Mouse (Mus musculus): ENCODE data around the gene Rpf2.
A peak's percentile ranks its signal among the peaks of the same experiment; 100 is the strongest.

Gene Rpf2

DNA sequence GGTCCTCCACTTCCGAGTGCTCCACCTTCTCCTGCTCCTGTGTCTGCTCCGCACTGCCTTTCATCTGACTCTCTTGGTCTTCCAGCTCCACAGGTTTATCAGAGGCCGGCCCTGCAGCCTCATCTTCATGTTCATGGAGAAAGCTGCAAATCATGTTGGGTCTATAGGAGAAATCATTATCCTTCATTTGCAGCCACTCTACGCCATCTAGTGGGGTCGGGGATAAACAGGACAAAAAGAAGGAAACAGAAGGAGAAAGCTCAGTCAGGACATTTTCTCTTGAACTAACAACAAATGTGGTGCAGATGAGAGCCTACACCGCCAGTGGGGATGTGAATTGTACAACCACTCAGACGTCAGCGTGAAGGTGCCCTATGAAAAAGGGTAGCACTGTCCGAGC lies 2.8 kb upstream of the Rpf2 start:
- no peak for DNase-seq (ENCODE audit: low read depth, low spot score)

DNA sequence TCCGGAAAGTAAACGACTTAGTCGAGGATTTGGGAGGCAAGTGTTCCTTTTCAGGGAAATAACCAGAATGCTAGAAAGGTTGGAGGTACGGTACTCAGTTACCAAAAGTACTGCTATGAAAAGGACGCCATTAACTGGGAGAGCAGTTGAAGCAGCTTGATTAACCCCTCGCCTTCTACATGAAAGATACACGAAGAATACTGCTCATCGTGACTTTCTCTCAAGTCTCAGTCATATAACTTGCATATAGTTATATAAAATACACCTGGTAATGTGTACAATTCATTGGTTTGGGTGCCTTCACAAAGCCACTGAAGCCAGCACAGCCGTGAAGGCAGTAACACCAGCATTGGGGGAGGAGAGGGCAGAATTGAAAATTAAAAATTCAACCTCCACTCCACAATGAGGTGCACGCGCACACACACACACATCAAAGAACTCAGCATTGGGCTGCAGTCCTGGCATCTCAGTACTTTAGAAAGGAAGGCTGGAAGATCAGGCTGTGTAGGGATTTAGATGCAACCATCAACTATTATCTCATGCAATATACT lies 405 bp upstream of the Rpf2 start:
- no peak for DNase-seq (ENCODE audit: low read depth, low spot score)

DNA sequence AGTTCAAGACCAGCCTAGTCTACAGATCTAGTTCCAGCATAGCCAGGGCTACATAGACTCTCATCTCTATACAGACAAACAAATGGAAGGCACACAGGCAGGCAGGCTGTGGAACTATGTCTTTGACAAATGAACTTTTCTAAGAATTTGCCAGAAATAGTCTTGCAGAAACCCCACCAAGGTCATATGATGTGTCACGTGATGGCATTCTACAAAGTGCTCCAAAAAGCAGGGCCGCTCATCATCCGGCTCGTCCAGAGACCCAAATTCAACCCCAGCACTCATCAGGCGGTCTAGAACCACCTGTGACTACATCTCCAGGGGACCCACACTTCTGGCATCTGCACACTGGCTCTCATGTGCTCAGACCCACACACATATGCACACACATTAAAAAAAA lies 9.0 kb downstream of the Rpf2 start:
- no peak for DNase-seq (ENCODE audit: low read depth, low spot score)

DNA sequence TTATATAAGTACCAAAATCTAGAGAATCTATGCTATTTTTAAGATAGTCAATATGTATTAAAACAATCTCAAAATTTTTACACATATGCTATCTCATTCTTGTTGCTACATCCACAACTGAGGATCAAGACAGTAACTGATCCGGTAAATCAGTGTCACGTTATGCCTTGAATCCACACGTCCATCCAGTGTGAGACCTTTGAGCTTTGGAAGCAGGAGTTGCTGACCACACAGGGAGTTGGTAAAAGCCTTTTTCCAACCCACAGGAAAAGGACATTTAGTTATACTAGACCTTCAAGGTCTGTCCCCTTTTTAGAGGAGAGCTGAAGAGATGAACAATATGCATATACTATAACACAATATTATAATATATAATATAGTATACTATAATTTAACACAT lies 13.6 kb downstream of the Rpf2 start:
- no peak for DNase-seq (ENCODE audit: low read depth, low spot score)

DNA sequence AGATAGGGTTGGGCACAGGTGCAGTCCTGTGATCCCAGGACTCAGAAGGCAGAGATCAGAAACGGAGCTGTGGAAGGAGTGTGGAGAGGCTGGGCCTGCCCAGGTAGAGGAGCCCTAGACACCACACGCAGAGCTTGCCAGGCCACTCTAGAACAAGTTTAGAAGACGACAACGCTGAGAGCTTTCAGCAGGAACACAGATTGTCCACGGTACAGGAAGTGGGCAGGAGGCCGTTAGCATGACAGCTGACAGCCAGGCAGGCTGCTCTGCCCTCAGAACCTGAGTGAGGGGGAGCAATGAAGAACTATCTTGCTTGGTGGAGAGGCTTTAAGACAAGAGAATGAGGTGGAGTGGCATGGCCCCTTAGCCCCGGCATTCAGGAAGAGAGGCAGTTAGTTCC lies 14.4 kb downstream of the Rpf2 start:
- no peak for DNase-seq (ENCODE audit: low read depth, low spot score)

DNA sequence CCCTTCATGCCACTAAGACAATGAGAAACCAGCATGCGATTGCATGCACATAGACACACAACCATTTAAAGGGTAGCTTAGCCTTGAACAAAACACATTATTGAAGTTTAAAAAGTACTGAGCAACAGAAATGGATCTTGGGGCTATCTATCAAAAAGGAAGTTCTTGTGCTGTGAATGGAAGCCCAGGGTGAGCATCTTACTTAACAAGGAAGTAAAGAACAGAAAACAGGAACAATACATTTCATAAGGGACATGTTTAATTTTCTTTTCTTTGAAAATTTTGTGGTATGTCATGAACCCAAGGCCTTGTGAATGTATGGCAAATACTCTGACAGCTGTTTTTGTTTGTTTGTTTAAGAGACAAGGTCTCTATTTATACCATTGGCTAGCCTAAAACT lies 17.1 kb downstream of the Rpf2 start:
- no peak for DNase-seq (ENCODE audit: low read depth, low spot score)

DNA sequence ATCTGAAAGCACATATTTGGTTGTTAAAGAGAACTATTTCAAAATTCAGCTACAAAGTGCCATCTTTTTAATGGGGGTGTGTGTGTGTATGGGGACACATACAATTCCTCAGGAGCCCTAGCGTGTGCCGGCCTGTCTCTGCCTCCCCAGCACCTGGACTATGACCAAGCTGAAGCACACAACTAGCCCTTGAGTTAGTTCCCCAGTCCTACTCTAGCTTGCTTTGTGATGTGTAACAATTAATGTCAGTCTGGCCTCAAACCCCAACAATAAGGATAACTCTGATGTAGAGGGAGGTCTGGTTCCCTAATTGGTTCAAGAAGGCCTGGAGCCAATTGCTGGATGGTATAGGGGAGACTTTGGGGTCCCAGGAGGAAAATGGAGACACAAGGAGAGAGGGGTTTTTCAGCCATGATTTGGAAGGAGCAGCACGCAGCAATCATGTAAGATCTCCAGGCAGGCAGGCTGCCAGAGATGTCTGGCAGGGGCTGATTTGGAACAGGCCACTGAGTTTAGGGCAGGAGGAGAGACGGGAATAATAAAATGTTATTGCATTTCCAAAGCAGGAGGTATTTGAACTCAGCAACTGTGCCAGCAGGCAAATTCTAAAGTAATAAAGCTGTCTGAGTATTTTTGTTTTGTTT lies 19.1 kb downstream of the Rpf2 start:
- no peak for DNase-seq (ENCODE audit: low read depth, low spot score)

DNA sequence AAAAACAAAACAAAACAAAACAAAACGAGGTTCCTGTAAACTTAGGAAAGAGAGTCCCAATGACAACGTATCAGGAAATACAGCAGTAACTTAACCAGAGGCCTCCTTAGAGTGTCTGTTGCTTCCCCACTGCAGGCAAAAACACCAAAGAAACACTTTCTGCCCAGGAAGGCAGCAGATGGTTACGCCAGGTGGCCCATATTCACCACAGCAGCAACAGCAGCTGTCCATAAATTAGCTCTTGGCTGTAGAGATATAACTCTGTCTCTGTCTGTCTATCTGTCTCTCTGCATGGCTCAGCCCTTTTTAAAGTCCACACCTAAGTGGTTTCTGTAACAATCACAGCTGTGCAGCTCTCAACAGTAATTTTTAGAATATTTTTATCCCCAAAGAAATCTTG lies 28.0 kb downstream of the Rpf2 start:
- no peak for DNase-seq (ENCODE audit: low read depth, low spot score)

DNA sequence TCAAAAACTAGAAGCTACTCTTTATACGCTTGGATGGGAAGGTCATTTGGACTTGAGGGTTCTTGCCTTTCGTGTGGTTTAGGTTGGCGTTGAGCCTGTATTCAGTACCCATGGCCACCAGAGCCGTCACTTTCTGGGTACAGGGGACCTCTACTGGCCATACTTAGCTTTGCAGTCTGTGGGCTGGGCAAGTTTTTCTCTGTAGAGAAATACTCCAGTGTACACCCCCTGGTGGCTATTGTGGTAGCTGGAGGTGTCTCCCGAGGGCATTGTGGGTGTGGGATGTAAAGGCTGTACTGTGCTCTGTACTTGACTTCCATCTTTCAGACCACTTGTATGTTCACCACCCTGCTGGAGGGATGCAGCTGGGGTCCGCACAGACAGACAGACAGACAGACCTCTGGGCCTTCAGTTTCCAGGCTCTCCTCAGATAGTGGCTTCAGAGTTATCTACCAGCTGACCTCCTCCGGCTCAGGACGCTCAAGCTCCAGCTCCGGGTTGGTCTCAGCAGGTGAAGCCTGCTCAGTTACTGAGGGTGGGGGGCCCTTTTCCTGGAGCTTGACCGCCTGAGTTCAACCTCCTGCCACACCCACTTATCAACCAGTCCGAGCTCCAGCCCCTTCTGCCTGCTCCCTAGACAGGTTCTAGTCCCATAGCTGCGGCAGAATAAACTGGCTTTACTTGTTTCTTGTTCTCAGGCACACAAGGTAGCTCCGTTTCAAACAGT lies 34.2 kb downstream of the Rpf2 start:
- peak; percentile 71 for DNase-seq (ENCODE audit: low read depth, low spot score)

DNA sequence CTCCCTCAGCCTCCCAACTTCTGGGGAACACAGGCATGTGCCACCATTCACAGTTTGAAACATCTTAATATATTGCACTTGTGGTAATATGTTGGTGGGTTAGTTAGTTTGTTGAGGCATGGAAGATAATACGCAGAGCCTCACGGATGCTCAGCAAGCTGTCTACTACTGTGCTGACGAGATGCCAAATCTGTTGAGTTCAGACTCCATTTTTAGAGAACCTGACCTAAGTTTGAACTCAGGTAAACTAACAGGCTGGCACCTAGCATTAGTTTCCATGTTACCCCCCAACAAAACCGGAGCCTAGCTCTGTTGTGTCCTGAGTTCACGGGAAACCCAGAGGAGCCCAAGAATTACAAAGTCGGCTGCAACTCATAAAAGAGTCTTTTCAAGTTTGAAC lies 51.8 kb downstream of the Rpf2 start:
- DNase-seq (ENCODE audit: low read depth, low spot score), result no peak

DNA sequence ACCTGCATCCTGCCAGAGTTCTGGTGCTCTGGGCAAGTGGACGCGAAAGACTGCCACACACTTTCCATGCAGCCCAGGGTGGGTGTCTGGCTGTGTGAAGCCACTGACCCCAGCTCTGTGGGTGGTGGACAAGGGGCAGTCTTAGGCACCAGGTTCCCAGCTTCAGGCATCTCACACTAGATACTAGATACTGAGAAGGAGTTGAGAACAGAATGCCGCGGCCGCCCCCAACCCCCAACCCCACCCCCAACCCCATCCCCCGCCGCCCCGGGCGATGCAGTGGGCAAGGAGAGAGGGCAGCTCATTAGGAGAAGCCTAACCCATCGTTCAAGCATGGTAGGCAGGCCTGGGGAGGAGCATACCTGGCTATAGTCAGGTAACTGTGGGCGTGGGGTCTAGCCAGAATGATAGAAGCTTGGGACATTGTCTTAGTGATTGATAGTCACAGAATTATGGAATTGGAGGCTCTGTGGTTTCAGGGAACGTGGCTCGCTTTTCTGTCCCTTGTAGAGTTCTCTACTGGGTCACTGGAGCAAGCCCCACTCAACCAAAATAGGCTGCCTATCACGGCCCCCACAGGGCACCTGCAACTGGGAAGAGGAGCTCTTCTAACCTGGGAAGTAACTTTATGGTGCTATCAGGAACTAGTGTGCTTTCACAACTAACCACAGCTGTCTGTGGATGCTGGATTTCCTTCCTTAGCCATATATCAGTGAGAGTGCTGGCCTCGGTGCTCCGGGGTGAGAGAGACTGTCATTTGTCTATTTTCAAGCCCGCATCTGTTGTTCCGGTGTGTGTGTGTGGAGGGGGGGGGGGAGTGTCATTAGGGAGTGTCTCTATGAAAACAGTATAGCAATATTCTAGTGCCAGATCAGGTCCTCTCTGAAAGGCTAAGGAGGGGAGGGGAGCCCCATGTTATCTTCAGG lies 54.6 kb downstream of the Rpf2 start:
- DNase-seq (ENCODE audit: low read depth, low spot score), result no peak

DNA sequence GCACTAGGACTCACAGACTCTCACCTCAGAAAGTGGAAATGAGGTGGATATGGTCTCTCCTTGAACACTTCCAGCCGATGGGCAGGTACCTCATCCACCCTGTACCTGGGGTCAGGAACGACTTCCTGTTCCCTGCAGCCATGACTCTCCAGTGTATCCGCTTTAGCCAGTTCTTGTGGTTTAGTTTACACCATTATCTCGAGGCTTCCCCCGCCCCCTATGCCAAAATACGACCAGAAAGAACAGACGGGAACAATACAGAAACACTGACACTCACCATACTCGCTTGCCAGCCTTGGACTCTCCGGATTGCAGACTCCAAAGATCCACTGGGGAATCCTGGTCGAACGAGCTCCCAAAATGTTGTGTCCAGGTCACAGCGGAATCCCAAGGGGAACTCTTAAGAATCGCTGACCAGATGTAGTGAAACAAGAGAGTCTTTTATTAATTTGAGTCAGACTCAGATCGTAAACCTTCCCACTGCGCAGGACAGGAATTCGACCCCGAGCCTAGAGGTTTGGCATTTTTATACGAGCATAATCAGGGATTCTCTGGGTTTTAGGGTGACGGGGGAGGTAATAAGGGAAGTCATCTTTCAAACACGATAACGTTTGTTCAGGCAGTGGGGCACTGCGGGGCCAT lies 55.4 kb downstream of the Rpf2 start:
- no peak for DNase-seq (ENCODE audit: low read depth, low spot score)

DNA sequence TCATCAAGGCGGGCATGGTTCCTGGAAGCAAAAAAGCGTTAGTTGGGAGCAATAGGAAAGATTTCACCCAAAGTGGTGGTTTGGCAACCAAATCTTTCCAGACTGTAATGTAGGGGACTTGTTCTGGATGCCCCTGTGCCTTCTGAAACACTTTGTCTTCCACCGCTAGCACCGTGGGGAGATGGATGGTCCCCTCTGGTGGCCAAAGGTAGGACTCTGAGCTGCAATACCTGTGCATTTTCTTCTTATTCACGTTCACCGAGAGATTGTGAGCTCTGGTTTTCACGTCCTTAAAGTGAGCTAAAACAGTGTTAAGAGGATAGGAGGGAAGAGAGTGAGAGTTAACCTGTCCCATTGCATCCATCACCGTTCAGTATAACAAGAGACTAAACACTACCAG lies 56.0 kb downstream of the Rpf2 start:
- no peak for DNase-seq (ENCODE audit: low read depth, low spot score)

DNA sequence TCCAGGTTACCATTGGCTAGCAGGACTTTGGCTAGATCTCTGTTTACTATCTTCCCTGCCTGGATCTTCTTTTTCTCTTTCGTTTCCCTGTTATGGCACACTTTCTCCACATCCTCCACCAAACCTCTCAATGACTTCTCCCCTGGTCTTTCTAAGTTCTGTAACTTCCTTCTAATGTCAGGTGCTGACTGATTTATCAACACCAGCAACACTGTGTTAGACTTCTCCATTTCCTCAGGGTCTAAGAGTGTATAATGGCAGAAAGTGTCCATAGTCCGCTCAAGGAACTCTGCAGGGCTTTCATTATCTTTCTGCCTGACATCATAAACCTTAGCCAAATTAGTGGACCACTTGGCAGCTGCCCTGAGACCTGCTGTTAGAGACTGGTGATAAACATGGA lies 57.1 kb downstream of the Rpf2 start:
- DNase-seq (ENCODE audit: low read depth, low spot score), result no peak

DNA sequence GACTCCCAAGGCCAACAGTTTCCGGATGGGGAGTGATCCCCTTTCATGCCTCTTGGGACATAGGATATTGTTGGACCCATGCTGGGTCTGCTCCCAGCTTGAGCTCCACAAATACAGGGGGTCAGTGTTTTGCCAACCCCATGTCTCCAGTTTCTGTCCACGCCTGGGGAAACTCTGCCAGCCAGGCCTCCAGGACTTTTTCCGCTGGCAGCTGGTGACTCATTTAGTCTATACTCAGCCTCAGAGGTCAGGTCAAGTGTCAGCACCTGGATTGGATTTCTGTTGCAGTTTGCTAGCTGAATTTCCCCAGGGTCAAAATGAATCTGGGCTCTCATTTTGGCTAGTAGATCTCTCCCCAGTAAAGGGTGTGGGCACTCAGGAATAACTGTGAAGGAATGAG lies 58.0 kb downstream of the Rpf2 start:
- DNase-seq (ENCODE audit: low read depth, low spot score), result no peak

DNA sequence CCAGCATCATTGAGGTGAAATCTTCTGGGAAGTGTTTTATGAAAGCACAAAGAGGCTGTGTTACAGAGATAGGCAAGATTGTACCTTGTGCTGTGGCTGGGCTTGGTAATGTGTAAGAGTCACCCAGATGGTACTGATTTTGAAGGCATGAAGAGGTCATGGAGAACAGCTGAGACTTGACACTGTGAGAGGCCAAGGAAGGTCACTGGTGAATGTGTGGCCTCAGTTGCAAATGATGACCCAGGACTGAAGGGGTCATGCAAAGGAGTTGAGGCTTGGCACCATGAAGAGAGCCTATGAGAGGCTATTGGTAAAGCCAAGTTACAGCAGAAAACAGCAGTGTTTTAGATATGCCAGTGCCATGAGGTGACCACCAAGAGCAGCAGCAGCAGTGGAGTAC lies 60.9 kb downstream of the Rpf2 start:
- DNase-seq (ENCODE audit: low read depth, low spot score), result no peak

DNA sequence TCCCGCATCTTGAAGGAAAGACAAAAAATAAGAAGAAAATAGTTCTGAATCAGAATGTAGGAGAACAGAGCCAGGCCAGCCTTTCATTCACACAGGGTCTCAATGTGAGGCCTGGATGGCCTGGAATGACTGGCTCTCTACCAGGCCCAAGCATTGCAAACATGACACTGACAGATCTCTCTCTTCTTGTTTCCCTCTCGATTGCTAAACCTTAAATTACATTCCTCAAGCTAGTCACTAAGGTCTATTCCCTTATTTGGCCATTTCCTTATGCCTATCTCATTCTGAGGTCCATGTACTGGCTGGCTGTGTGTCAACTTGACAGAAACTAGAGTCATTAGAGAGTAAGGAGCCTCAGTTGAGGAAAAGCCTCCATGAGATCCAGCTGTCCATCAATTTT lies 66.8 kb downstream of the Rpf2 start:
- no peak for DNase-seq (ENCODE audit: low read depth, low spot score)

DNA sequence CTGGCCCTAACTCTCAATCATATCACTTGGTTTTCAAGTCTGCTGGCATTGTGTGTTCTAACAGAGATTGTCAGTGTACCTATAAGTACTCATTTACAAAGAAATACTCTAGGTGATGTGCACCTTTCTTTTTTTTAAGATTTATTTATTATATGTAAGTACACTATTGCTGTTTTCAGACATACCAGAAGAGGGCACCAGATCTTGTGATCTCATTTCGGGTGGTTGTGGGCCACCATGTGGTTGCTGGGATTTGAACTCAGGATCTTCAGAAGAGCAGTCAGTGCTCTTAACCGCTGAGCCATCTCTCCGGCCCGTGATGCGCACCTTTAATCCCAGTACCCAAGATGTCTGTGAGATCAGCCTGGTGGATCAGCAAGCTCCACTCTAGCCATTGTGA lies 67.7 kb downstream of the Rpf2 start:
- DNase-seq (ENCODE audit: low read depth, low spot score), result no peak

DNA sequence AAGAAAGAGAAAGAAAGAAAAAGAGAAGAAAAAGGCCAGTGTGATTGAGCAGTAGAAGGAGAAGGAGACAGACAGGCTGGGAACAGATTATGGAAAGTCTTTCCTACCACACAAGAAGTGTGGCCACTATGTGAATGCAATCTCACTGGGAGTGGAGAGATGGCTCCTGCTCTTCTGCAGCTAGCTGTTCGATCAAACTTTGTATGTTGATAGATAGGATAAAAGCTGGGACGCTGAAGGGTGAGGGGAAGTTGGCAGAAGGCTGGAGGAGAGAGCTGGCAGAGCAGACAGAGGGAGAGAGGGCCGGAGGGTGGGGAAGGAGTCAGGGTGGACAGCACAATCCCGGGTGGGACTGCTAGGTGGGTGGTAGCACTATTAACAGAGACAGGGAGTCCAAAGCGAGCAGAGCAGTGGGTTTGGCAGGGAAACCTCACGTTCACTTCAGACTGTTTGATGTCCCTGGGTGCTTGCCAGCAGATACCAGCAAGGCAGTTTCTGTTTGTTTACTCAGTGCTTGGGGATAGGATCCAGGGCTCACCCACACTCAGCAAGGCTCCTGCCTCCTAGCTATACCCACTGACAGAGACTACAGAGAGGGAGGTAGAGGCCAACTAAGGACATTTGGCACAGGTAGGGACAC lies 69.4 kb downstream of the Rpf2 start:
- no peak for DNase-seq (ENCODE audit: low read depth, low spot score)

Data from retina, postnatal 7 days (tissue).